Mouse (Mus musculus): ENCODE results near the gene Ino80e. TPM values are rescaled to one million over a fixed set of nuclear protein-coding genes. Genes with fewer than 3 reads are reported as not detected.
"Not testable (repeated sequence)": the region's sequence is repeated elsewhere in the genome, so short reads cannot be mapped to it uniquely, and the experiment has no call there.

The Ino80e gene
- polyA plus RNA-seq (2017; shearing (Covaris generic)) = 10 to 100 TPM; 54.8 to 82.2 TPM

DNA sequence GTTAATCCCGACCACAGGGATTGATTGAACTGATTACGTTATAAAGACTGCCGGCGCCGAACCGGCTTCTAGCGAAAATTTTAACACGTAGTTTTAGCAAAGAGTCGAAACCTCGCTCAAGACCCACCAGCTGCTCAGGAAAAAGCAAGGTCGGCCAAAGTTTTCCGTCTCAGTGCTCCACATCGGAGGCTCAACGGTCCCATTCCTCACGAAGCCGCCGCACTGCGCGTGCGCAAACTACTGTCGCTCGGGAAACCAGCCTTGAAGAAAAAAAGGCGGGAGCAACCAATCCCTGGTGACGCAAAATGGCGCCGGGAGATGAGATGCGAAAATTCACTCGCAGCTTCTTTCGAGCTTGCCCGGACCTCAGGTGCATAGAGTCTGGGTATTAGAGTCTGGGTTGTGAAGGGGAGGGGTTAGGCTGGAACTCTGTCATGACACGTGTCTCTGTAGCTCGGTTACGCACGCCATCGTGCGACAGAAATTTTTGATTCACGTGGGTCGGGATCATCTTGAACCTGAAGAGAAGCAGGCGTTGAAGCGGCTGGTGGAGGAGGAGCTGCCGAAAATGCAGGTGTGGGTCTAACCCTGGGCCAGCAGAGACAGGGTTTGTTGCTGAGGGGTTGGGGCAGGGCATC is at the start of gene Ino80e:
Ino80e (minus strand) TSS at position 231 of the 638 bp plus-strand sequence.
- ATAC-seq = peak; percentile 71

DNA sequence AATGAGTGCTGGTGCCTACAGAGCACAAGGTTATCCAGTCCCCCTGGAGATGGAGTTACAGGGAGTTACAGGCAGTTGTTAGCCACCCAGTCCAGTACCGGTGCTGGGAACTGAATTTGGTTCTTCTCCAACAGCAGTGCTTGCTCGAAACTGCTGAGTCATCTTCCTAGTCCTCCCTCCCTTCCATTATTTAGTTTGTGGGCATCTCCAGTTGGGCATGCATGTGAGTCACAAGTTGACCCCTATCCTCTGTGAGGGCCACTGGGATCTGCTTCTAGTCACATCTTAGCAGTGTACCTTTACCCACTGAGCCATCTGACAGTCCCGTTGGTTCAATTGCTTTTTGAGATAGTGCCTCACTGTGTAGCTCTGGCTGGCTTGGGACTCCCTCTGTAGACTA is 43.4 kb upstream of the Ino80e start:
- no peak for ATAC-seq

DNA sequence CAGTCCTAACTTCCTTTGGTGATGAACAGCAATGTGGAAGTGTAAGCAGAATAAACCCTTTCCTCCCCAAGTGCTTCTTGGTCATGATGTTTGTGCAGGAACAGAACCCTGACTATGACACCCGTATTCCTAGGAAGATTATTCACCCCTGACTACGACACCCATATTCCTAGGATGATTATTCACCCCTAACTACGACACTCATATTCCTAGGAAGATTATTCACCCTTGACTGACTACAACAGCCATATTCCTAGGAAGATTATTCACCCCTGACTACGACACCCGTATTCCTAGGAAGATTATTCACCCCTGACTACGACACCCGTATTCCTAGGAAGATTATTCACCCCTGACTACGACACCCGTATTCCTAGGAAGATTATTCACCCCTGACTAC is 37.6 kb upstream of the Ino80e start:
- not testable (repeated sequence) for ATAC-seq

DNA sequence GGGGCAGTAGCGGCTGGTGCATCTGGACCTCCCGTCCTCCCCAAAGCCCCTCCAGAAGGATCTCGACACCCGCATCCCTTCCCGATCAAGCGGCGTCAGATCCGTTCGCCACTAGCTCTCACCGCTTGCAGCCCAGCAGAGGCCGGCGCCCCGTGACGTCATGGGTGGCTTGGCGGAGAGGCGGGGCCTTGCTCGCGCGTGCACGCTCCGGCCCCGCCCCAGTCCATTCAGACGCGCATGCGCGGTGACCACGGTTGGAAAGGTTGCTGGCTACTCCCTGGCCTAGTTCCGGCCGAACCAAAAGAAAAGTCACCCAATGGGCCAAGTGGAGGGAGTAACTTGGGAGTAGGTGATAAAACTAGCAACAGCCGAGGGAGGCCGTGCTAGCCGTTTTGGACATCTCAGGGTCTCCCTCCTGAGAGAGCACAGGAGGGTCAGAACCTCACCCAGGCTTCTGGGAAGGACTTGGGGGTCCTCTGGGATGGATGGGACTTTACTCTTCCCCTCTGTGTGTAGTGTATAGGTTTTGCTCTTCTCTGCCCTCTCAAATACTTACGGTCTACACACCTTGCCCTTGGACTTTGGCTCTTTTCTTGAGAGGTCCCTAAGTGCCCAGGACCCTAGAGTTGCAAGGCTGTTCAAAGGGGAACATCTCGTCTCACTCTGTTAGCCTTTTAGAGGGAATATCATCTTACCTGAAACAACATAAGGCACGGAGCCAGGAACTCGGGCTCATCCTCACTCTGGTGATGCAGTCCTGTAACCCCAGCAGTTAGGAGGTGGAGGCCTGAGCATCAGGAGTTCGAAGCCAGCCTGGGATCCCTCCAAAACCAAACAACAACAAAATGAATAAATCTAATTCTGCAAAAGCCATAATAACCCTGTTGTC is 36.2 kb upstream of the Ino80e start:
- peak; percentile 73 for ATAC-seq

DNA sequence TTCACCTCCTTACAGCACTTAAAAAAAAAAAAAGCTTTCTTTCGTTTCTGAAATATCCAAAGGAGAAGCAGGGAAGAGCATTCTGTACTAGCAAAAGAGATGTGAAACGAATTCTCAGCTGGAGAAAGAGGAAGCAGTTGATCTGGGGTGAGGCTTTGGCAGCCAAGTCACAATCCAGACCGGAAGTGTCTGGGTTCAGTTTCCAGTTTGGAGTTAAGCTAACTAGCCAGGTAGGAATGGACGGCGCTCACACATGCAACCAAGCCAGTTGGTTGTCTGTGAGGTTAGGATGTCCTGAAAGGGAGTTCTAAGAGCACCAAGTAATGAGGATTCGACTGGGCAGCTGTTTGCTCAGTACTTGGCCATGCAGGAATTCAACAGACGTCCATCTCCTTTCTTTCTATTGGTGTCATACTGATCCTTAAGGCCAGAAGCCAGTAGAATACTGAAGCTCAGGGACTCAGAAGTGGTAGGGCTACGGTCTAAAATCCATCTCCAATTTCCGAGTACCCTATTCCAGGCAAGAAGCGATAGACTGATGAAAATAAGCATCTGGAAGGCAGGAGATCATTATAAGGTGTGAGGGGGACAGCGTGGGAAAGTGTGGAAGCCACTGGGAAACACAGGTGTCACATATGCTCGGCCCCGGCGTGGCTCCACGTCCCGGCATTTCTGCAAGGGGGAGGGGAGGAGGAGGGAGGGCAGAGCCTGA is 35.4 kb upstream of the Ino80e start:
- ATAC-seq = no peak

DNA sequence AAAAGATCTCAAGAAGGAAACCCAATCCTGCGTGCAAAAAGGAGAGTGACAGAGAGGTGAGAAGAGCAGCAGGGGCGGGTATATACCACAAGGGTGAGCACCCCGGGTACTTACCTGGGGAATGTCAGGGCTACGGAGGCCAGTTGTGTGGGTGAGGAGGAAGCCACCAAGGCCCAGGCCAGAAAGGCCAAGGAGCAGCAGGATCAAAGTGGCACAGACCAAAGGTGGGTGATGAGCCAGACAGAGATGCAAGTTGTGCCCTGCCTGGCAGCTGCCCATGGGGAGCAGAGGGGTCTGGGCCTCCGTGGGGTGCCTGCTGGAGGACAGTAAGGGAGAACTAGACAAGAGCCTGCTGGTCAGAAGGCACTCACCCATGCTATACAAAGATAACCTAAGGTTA is 34.7 kb upstream of the Ino80e start:
- no peak for ATAC-seq

DNA sequence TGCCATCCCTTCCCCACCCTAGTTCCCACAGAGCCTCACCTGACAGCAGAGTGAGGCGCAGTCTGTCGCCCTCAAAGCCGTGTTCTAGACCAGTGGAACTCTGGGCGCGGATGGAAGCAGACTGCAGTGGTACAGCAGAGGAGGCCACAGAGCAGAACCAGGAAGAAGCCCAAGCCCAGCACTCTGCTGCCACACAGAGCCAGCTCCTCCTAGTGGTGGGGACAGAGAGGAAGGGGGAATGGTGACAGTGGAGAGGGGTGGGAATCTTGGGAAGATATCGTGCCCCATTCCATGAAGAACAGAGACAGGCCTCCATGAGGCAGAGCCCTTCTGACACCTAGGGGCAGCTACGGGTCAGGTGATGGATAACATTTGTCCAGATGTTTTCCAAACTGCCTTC is 26.7 kb upstream of the Ino80e start:
- ATAC-seq = no peak

DNA sequence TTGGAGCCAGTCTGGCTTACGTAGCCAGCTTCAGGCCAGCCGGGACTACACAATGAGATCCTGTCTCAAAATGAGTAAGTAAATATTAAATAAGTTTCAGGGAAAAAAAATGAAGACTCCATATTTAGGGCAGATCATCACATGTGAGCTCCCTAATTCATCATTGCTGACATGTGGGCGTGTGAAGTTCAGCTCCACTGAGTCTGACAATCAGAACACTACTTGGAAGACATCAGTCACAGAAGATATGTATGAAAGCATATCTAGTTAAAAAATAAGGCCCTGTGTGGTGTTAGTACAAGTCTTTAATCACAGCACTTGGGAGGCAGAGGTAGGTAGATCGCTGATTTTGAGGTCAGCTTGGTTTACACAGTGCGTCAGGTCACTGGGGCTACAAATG is 25.1 kb upstream of the Ino80e start:
- ATAC-seq = no peak

DNA sequence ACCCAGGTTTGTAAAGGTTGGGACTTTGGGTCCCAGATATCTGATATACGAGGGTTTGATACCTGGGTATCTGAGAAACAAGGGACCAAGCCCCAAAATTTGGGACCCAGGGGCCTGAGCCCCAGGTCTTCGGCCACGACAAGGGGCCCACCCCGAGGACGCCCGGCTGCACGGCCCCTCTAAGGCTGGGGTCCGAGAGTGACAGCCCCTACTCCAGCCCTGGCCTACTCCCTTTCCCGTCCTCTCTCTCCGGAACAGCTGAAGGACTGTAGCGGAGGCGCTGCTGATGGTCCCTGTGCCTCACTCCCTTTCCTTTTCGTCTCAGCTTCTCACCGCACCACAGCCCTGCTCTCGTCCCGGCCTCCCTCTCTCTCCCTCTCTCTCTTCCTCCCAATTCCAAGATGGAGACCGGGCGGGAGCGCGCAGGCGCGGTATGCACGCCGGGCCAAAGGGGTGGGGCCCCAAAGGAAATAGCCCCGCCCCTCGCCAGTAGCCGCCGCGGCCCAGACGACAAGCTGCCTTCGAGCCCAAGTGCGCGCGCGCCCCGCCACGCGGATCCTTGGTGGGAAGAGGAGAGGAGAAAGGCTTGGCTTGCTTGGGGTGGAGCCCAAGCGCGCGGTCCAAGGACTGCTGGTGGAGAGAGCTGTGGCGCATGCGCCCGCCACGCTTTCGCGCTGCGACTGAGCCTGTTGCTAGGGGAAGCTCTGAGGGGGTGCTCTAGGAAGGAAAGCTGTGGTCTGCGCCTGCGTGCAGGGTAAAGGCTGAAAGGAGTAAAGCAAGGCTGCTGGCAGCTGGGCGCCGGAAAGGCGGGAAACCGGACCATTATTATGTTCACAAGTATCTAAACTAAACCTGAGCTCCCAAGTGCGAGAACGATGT is 22.3 kb upstream of the Ino80e start, which contains the start of gene Taok2:
Taok2 (minus strand) TSS at position 418 of the 879 bp plus-strand sequence.
- ATAC-seq = peak; percentile 86

DNA sequence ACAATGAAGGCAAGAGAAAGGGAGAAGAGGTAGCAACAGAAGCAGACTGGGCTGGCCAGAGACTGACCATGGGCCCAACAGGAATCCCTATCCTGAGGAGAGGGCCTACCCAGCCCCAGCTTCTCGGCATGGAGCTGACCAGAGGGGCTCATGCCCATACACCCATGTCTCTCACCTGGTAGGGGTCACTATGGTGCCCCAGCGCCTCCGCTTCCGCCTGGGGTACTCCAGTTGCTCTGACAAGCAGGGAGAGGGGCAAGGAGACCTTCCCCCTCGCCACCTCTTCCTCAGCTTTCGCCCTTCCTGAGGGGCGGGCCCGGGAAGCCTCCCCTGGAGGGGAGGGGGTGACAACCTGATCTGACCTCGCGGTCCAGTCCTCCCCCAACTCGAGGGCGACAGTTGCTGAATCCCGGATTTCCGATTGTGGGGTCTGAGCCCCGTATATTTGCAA is 21.6 kb upstream of the Ino80e start:
- ATAC-seq = no peak

DNA sequence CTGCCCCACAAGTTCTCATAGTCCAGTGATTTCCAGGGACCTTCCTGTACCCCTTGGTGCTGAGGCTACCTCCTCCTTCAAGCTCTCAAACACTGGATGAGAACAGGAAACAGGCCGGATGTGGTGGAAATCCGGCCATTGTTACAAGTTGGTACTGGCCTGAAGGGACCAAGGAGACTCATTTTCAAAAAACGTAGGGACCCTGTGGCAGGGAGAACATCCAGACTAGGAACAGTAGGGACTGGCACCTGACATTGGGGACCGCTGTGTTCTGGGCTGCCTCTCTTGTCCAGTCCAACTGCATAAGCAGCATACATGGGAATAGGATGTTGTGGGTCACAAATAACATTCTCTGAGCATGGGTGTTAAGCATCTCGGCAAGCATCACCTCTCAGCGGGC is 18.9 kb upstream of the Ino80e start:
- no peak for ATAC-seq

DNA sequence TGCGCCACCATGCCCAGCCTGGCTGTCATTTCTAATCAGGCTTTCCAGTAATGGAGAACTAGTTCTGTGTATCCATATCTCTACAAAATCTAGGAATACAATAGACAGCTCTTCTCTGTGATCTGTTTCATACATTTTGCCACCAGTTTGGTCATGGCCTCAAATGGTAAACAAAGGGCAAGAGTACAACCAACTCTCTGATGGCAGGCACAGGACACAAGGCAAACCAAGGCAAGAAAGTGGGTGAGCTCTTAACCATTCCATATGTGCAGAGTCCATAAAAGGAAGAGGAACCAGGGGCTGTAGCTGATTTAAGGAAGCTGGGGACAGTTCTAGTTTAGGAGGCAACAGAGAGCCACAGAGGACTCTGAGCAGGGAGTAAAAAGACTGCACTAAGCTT is 15.1 kb upstream of the Ino80e start:
- no peak for ATAC-seq

DNA sequence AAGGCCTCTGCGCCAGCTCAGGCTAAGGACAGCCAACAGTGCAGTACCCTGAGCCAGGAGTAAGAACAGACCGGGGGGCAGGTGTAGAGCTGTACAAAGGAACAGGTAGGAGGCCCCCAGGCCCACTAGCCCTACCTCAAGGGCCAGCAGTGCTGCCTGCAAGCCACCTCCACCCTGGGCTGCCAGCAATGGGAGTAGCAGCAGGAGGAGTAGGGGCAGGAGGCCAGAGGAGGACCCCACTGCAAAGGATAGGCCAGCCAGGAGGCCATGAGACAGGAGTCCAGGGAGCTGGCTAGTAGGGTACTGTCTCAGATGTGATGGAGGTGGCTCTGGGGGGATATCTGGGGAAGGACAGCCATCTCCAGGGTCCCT is 8.3 kb upstream of the Ino80e start:
- ATAC-seq = no peak

DNA sequence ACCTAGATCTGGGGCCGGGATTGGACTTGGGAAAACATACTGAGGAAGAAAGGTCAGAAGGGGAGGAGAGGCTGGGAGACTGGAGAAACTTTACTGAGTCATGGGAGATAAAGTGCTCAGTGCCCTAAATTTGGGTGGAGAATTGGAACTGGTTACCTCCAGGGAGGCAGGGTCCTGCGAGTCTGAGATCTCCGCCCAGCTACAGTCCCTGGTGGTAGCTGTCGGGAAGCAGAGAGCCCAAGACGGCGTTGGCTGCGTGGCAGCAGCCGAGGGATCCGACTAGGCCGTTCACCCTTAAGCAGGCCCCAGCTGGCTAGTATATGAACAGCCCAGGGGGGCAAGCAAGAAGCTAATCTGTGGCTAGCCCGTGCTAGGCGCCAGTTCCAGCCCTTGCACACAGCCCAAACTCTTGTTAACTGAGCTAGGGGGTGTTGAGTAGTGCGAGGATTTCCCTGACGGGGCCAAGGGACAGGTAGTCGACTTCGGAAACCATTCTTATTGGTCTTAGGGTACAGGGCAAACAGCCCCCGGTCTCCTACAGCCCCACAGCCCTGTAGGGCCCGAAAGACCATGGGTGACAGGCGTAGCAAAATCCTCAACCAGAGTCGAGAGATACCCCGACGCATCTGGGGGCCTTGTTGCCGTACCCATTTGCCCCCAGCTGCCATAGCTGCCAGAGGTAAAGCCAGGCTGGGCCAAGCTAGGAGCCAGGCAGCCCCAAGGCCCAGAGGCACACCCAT is 7.8 kb upstream of the Ino80e start:
- ATAC-seq = no peak

DNA sequence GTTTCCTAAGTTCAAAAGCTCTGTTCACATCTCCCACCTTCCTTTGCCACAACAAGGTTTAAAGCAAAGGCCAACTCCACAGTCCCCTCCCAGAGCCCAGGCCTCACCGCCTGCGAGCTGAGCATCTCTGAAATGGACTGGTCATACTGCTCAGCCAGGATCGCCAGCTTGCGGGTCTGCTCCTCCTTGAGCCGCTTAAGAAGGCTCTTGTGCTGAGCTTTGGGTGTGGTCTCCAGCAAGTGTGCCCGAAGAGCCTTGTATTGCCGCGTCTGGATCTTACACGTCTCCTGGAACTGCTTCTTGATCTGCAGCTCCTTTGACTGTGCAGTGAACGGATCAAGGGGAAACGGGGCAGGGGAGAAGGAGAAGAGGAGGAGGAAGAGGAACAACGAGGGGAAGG is 5.8 kb upstream of the Ino80e start:
- no peak for ATAC-seq

DNA sequence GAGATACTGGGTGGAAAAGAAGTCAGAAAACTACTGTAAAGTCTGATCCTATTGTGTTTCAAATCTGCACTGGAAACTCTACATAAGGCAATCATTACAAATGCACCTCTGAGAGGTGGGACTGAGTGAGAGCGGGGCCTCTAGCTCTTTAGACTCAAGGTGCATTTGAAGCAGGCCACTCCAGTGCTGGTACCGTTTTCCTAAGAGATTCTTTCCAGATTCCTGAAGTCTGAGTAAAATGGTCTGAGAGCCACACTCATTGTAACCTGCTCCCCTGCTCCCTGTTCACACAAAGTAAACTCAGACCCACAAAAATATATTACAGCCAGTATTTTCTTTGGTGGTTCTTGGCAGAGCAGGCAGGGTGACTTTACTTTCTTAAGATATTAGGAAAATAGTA is 5.4 kb upstream of the Ino80e start:
- no peak for ATAC-seq

DNA sequence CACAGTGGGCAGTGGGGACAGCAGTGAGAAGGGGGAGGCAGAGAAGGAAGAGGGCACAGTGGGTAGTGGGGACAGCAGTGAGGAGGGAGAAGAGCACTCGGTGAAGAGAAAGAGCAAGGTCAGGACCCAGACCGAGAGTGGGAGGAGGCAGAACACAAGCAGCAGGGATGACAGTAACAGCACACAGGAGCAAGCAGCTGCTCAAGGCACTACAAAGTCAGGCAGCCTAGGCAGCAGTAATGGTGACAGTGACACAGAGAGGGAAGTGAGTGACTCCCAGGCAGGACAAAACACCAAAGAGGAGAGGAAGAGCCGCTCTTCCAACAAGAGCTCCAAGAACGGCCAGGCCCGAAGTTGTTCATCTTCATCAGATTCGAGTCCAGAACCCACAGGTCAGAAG is 1.6 kb upstream of the Ino80e start:
- no peak for ATAC-seq

DNA sequence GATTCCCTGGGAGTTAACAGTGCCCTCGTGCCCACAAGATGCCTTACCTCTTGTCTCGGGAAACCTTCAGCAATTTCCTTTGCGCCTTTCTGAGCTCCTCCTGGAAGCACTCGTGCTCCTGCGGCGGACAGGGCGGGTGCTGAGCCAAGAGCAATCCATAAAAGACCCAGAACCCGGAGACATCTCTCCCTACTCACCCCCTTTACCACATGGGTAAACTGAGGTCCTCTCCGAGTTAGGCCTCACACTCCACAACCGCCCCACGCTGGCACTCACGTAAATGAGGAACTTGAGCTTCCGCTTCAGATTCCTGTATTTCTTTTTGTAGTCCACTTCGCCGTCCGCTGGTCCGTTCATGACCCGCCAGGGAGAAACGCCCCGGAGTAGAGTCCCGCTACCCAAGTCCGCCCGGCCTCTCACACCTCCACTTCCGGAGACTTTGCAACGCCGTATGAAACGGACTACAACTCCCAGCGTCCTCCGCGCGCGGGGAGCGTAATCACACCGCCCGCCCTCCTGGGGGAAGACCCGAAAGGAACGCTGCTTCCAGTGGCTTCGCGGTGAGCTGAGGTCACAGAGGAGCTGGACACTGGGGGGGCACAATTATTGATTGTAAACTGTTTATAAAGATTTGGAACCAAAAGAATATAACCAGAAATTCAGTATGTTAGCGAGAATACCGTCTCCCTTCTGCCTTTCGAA is 597 bp downstream of the Ino80e start, which contains the start of gene Hirip3:
Hirip3 (plus strand) TSS at position 544 of the 702 bp plus-strand sequence.
- peak; percentile 81 for ATAC-seq

DNA sequence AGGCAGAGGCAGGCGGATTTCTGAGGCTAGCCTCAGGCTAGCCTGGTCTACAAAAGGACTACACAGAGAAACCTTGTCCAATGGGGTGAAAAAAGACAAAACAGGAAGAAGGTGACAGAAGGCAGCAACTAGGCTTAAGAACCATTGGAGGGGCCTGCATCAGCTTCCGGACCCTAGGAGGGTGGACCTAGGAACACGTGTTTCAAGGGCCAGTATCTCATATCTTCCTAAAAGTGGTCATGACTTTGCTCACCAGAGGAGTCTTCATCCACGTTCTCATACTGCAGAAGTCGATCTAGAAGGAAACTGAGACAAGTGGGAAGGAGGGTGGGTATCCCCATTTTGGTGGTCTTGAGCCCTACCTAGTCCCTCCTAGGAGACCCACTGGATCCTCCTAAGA is 1.2 kb downstream of the Ino80e start:
- ATAC-seq = no peak

DNA sequence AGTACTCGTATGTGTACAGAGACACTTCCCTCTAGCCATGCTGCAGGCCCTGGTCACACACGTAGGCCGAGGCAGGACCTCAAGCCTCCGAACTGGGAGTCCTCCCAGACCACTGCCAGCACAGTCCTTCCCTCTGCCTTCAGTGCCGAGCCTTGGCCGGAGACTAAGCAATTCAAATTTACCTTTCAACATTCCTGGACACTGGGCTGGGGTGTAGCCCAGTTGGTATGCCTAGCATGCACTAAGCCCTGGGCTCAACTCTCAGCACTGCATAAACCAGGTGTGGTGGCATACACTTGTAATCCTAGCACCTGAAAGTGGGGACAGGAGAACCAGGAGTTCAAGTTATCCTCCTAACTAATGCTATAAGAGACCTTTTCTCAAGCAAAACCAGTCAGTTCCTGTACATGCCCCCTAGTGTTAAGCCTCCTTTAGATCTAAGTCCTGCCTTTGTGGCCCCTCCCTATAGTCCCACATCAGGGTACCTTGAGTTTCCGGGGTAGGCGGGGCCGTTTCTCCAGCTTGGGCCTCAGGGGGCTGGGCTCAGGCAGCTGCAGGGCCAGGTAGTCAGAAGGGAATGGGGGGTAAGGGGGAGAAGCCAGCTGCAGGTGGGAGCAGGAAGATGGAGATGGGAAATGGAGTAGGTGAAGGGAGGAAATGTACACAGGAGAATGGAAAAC is 5.3 kb downstream of the Ino80e start:
- no peak for ATAC-seq
